Mouse (Mus musculus): Measurements from ENCODE around the gene Akap7.

DNA sequence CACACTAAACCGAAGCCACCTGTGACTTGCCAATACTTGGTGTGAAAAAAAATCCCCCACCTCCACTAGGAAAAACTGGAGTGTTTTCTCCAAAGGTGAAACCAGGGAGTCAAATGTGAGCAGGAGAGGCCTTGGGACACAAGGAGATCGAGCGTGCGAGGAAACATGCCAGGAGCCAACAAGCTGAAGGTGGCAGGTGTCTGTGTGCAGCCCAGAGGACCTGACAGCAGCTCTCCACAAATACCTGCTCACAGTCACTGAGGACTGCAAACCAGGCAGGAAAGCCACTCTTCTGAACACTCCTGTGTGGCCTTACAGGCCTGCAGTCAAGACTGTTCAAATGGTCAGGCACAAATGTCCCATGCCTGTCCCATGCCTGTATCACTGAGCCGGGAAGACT lies 130.4 kb downstream of the Akap7 start:
- TF ChIP-seq CTCF (IDR thresholded peaks at IDR 0.05), result no peak
- TF ChIP-seq POLR2A (IDR thresholded peaks at IDR 0.05; ENCODE audit: insufficient read depth, low read depth, low read length), result no peak
